Mouse (Mus musculus): ENCODE data around the gene Sept11.

- no peak for TF ChIP-seq POLR2A (IDR thresholded peaks at IDR 0.05; ENCODE audit: control insufficient read depth in 1 of 2, insufficient read depth in 1 of 2, low read depth in 1 of 2, low read length in 2 of 2, poor library complexity in 1 of 2)
- TF ChIP-seq TCF12 (IDR thresholded peaks at IDR 0.05; ENCODE audit: low read depth, low read length): no peak
- TF ChIP-seq CTCF (IDR thresholded peaks at IDR 0.05 in 2 of 3, conservative IDR thresholded peaks at IDR 0.05 in 1 of 3; ENCODE audit: control insufficient read depth in 1 of 3, insufficient read depth in 1 of 3, low read depth in 2 of 3, low read length in 3 of 3, poor library complexity in 1 of 3, severe bottlenecking in 1 of 3): no peak
- TF ChIP-seq EP300 (IDR thresholded peaks at IDR 0.05; ENCODE audit: low read depth in 1 of 2, low read length in 2 of 2): no peak
- TF ChIP-seq POLR2AphosphoS5 (IDR thresholded peaks at IDR 0.05; ENCODE audit: borderline replicate concordance, low read depth, low read length): no peak
- no peak for TF ChIP-seq UBTF (IDR thresholded peaks at IDR 0.05; ENCODE audit: borderline replicate concordance, insufficient read depth, low read depth, low read length)
These were observed 8.1 kb downstream of the Sept11 start for GRCm38 (mm10) chr5:93101371-93101791.

Measured in MEL (cell line).